Comparison of ENCODE assay signal across 18 mouse cellular contexts in genomic region chr7:98172661-98173060, GRCm38 (mm10). TPM values are rescaled to one million over a fixed set of nuclear protein-coding genes. Genes with fewer than 3 reads are reported as not detected.
DNase-seq lines count a peak whose midpoint lies in the region; ATAC-seq and TF ChIP-seq lines count a peak whose summit lies in the region.
"Had no signal": no experiment of that assay in that cellular context is flagged by ENCODE, and none has a peak within 500 bp of the region (broad histone marks: within the 10 kb centered on the region; RNA-seq: fewer than 3 reads in every experiment).

No protein-coding gene starts in this region.

- no peak overlapping the region for H3K9ac ChIP-seq in lung, postnatal 0 days (replicated peaks; ENCODE audit: low read depth)
- H3K9ac ChIP-seq in liver, embryonic 12.5 days: peak overlapping the region; percentile 75
- peak overlapping the region; percentile 58 for H3K9ac ChIP-seq in stomach, embryonic 16.5 days (ENCODE audit: low read length)
- H3K9ac ChIP-seq: embryonic facial prominence, embryonic 12.5 days; heart, embryonic 13.5 days had no signal

- peaks cover 5% of the 10 kb centered on the region for H3K4me1 ChIP-seq in lung, postnatal 0 days (ENCODE audit: insufficient read depth, low read depth, low read length)
- H3K4me1 ChIP-seq in liver, embryonic 12.5 days: peaks cover 90% of the 10 kb centered on the region
- peaks cover 36% of the 10 kb centered on the region for H3K4me1 ChIP-seq in stomach, embryonic 16.5 days (ENCODE audit: control insufficient read depth, insufficient read depth, low read length)

- TF ChIP-seq EP300 in lung, postnatal 0 days (IDR thresholded peaks at IDR 0.05): no peak

- H3K9me3 ChIP-seq in lung, postnatal 0 days (ENCODE audit: low read length): no peaks in the 10 kb centered on the region
- H3K9me3 ChIP-seq in liver, embryonic 12.5 days (replicated peaks): no peaks in the 10 kb centered on the region
- no peaks in the 10 kb centered on the region for H3K9me3 ChIP-seq in stomach, embryonic 16.5 days (replicated peaks; ENCODE audit: control insufficient read depth, low read length)
- H3K9me3 ChIP-seq: embryonic facial prominence, embryonic 12.5 days; heart, embryonic 13.5 days had no signal

- ATAC-seq in lung, postnatal 0 days: no peak
- ATAC-seq in liver, embryonic 12.5 days: no peak
- no peak for ATAC-seq in stomach, embryonic 16.5 days (ENCODE audit: insufficient read depth, low FRiP score)
- ATAC-seq: hindbrain, postnatal 0 days; midbrain, embryonic 16.5 days had no signal

- no peak for TF ChIP-seq CTCF in lung, postnatal 0 days (IDR thresholded peaks at IDR 0.05)

- H3K27me3 ChIP-seq in lung, postnatal 0 days (replicated peaks; ENCODE audit: insufficient read depth, low read length): no peaks in the 10 kb centered on the region
- no peaks in the 10 kb centered on the region for H3K27me3 ChIP-seq in liver, embryonic 12.5 days (replicated peaks)
- no peaks in the 10 kb centered on the region for H3K27me3 ChIP-seq in stomach, embryonic 16.5 days (ENCODE audit: control insufficient read depth, insufficient read depth, low read length)
- H3K27me3 ChIP-seq: embryonic facial prominence, embryonic 12.5 days; heart, embryonic 13.5 days had no signal

- no peaks in the 10 kb centered on the region for H3K36me3 ChIP-seq in lung, postnatal 0 days (ENCODE audit: insufficient read depth, low read length)
- peaks cover 19% of the 10 kb centered on the region for H3K36me3 ChIP-seq in liver, embryonic 12.5 days
- no peaks in the 10 kb centered on the region for H3K36me3 ChIP-seq in stomach, embryonic 16.5 days (ENCODE audit: control insufficient read depth, insufficient read depth, low read length)
- H3K36me3 ChIP-seq: embryonic facial prominence, embryonic 12.5 days; heart, embryonic 13.5 days had no signal

- peak; percentile 88 for DNase-seq in heart, adult 11 months
- DNase-seq in heart, adult 18-20 months: no peak
- no peak for DNase-seq in lung, postnatal 0 days (ENCODE audit: low spot score)
- DNase-seq in lung, postnatal 36 days: no peak
- DNase-seq in layer of hippocampus, postnatal 14 days (ENCODE audit: low spot score in 2 of 2): no peak
- DNase-seq: adrenal gland, postnatal 14 days; cerebellum, adult 18-20 months; gastrocnemius, postnatal 36 days; heart, postnatal 36 days; kidney, adult 18-20 months; lung, adult 2 months; thymus, postnatal 36 days had no signal

- 0 out of 2 replicates have a peak overlapping the region, but pooled peaks have one; percentile 43 for H3K27ac ChIP-seq in lung, postnatal 0 days (ENCODE audit: low read length)
- peak overlapping the region; percentile 98 for H3K27ac ChIP-seq in liver, embryonic 12.5 days
- peak overlapping the region; percentile 90 for H3K27ac ChIP-seq in stomach, embryonic 16.5 days (ENCODE audit: low read length)
- H3K27ac ChIP-seq: embryonic facial prominence, embryonic 12.5 days; hindbrain, postnatal 0 days had no signal

- no peak overlapping the region for H3K4me3 ChIP-seq in lung, postnatal 0 days (ENCODE audit: low read depth, low read length)
- no peak overlapping the region for H3K4me3 ChIP-seq in liver, embryonic 12.5 days
- H3K4me3 ChIP-seq in stomach, embryonic 16.5 days (replicated peaks; ENCODE audit: low read length): no peak overlapping the region
- H3K4me3 ChIP-seq: embryonic facial prominence, embryonic 12.5 days; heart, embryonic 13.5 days had no signal

- H3K4me2 ChIP-seq in lung, postnatal 0 days (replicated peaks; ENCODE audit: low read depth, low read length): no peak overlapping the region
- peak overlapping the region; percentile 89 for H3K4me2 ChIP-seq in liver, embryonic 12.5 days
- H3K4me2 ChIP-seq in stomach, embryonic 16.5 days (ENCODE audit: low read depth, low read length): no peak overlapping the region
- H3K4me2 ChIP-seq: embryonic facial prominence, embryonic 12.5 days; heart, embryonic 13.5 days had no signal

- WGBS in lung, postnatal 0 days: 72% methylated on average over 8 of the region's 8 CpGs
- WGBS in liver, embryonic 12.5 days (ENCODE audit: insufficient replicate concordance): 82% methylated on average over 8 of the region's 8 CpGs
- 73% methylated on average over 8 of the region's 8 CpGs for whole genome bisulfite sequencing in stomach, embryonic 16.5 days

RNA-seq across cellular contexts. Expression of gene Capn5, which starts 5.4 kb away (rescaled TPM):
- 1 to 10 TPM; 1.4 to 3.0 TPM for total RNA-seq in heart, adult 18-20 months (2021)
- 5.0 and 5.2 TPM in 2 replicates for polyA plus RNA-seq in lung, postnatal 0 days (2015; fragmentation: Nextera tagmentation; extraction: Ambion mirVana)
- polyA plus RNA-seq in liver, embryonic 12.5 days (2016; fragmentation: Nextera tagmentation; extraction: Ambion mirVana): 20.0 and 23.5 TPM in 2 replicates
- 24.5 and 34.3 TPM in 2 replicates for polyA plus RNA-seq in stomach, embryonic 16.5 days (2015; fragmentation: Nextera tagmentation; extraction: Ambion mirVana)
- 10 to 100 TPM; 57.0 to 58.9 TPM for total RNA-seq in layer of hippocampus, postnatal 14 days (2021)

RNA-seq across cellular contexts. Expression of gene B3gnt6, which starts 26.6 kb away (rescaled TPM):
- not detected for total RNA-seq in heart, adult 18-20 months (2021)
- polyA plus RNA-seq in lung, postnatal 0 days (2015; fragmentation: Nextera tagmentation; extraction: Ambion mirVana): 0.23 and 0.44 TPM in 2 replicates
- polyA plus RNA-seq in liver, embryonic 12.5 days (2016; fragmentation: Nextera tagmentation; extraction: Ambion mirVana): not detected in 2 replicates
- polyA plus RNA-seq in stomach, embryonic 16.5 days (2015; fragmentation: Nextera tagmentation; extraction: Ambion mirVana): not detected in 2 replicates
- under 1 TPM; 0.23 to 0.26 TPM for total RNA-seq in layer of hippocampus, postnatal 14 days (2021)
- total RNA-seq: gastrocnemius, postnatal 36 days; heart, postnatal 36 days had no signal
- polyA plus RNA-seq: embryonic facial prominence, embryonic 12.5 days; heart, embryonic 13.5 days had no signal

RNA-seq across cellular contexts. Expression of gene Omp, which starts 27.4 kb away (rescaled TPM):
- total RNA-seq in heart, adult 18-20 months (2021): not detected
- polyA plus RNA-seq in lung, postnatal 0 days (2015; fragmentation: Nextera tagmentation; extraction: Ambion mirVana): 0.12 and 0.14 TPM in 2 replicates
- polyA plus RNA-seq in liver, embryonic 12.5 days (2016; fragmentation: Nextera tagmentation; extraction: Ambion mirVana): 0.89 TPM in 2 replicates
- 2.1 and 2.5 TPM in 2 replicates for polyA plus RNA-seq in stomach, embryonic 16.5 days (2015; fragmentation: Nextera tagmentation; extraction: Ambion mirVana)
- 1 to 10 TPM; 1.1 to 1.5 TPM for total RNA-seq in layer of hippocampus, postnatal 14 days (2021)

RNA-seq across cellular contexts. Expression of gene Myo7a, which starts 53.3 kb away (rescaled TPM):
- total RNA-seq in heart, adult 18-20 months (2021): 1 to 10 TPM; 3.9 to 5.2 TPM
- polyA plus RNA-seq in lung, postnatal 0 days (2015; fragmentation: Nextera tagmentation; extraction: Ambion mirVana): 7.1 and 8.4 TPM in 2 replicates
- polyA plus RNA-seq in liver, embryonic 12.5 days (2016; fragmentation: Nextera tagmentation; extraction: Ambion mirVana): 14.4 TPM in 2 replicates
- 10.9 and 11.4 TPM in 2 replicates for polyA plus RNA-seq in stomach, embryonic 16.5 days (2015; fragmentation: Nextera tagmentation; extraction: Ambion mirVana)
- 10 to 100 TPM; 13.5 to 14.4 TPM for total RNA-seq in layer of hippocampus, postnatal 14 days (2021)

Comparison
In these comparisons a context has a peak if more than half of its experiments do, and no peak if none do; other contexts are left out.
1. H3K27ac ChIP-seq: peak in every context shown above with its lines; median percentile 98 in liver, embryonic 12.5 days; 90 in stomach, embryonic 16.5 days; 43 in lung, postnatal 0 days.